Mouse (Mus musculus): ENCODE measurements around the gene Map1lc3b. TPM values are rescaled to one million over a fixed set of nuclear protein-coding genes. Genes with fewer than 3 reads are reported as not detected.
"Not testable (repeated sequence)": the region's sequence is repeated elsewhere in the genome, so short reads cannot be mapped to it uniquely, and the experiment has no call there.

Map1lc3b gene
- polyA plus RNA-seq, 1 experiment from 2014 or later: 206 TPM

- H3K36me3 ChIP-seq: peaks cover 27% of the 10 kb centered on the region
- H3K27ac ChIP-seq (replicated peaks): peak overlapping the region; percentile 75
- WGBS: 11% methylated on average over 20 of the region's 20 CpGs
- peak overlapping the region; percentile 75 for H3K9ac ChIP-seq
- H3K27me3 ChIP-seq: no peaks in the 10 kb centered on the region
- peak overlapping the region; percentile 93 for H3K4me3 ChIP-seq (replicated peaks)
- ATAC-seq (ENCODE audit: insufficient number of reproducible peaks, low FRiP score, low TSS enrichment, low read depth): no peak
- H3K4me2 ChIP-seq (replicated peaks): peak overlapping the region; percentile 88
- peaks cover 30% of the 10 kb centered on the region for H3K4me1 ChIP-seq
- H3K9me3 ChIP-seq (replicated peaks): no peaks in the 10 kb centered on the region
Observed at GRCm38 (mm10) chr8:121591178-121592066, 1.3 kb downstream of the Map1lc3b start.

GRCm38 (mm10) chr8:121593293-121593692, 3.1 kb downstream of the Map1lc3b start:
- H3K36me3 ChIP-seq: peaks cover 42% of the 10 kb centered on the region
- no peak overlapping the region for H3K4me2 ChIP-seq (replicated peaks)
- no peak overlapping the region for H3K27ac ChIP-seq (replicated peaks)
- H3K27me3 ChIP-seq: no peaks in the 10 kb centered on the region
- H3K4me1 ChIP-seq: peaks cover 30% of the 10 kb centered on the region
- ATAC-seq (ENCODE audit: insufficient number of reproducible peaks, low FRiP score, low TSS enrichment, low read depth): no peak
- H3K9ac ChIP-seq: no peak overlapping the region
- H3K9me3 ChIP-seq (replicated peaks): no peaks in the 10 kb centered on the region
- no peak overlapping the region for H3K4me3 ChIP-seq (replicated peaks)
- 90% methylated on average over 5 of the region's 5 CpGs for WGBS

GRCm38 (mm10) chr8:121593983-121594382, 3.8 kb downstream of the Map1lc3b start:
- no peak overlapping the region for H3K4me2 ChIP-seq (replicated peaks)
- peaks cover 30% of the 10 kb centered on the region for H3K4me1 ChIP-seq
- no peaks in the 10 kb centered on the region for H3K9me3 ChIP-seq (replicated peaks)
- peaks cover 42% of the 10 kb centered on the region for H3K36me3 ChIP-seq
- H3K4me3 ChIP-seq (replicated peaks): no peak overlapping the region
- H3K27me3 ChIP-seq: no peaks in the 10 kb centered on the region
- 65% methylated on average over 9 of the region's 9 CpGs for WGBS
- H3K9ac ChIP-seq: no peak overlapping the region
- H3K27ac ChIP-seq (replicated peaks): no peak overlapping the region
- ATAC-seq (ENCODE audit: insufficient number of reproducible peaks, low FRiP score, low TSS enrichment, low read depth): no peak

GRCm38 (mm10) chr8:121597492-121597891, 7.3 kb downstream of the Map1lc3b start:
- H3K4me3 ChIP-seq (replicated peaks); H3K4me1 ChIP-seq; H3K9ac ChIP-seq; H3K27ac ChIP-seq (replicated peaks); H3K9me3 ChIP-seq (replicated peaks); H3K4me2 ChIP-seq (replicated peaks); ATAC-seq (ENCODE audit: insufficient number of reproducible peaks, low FRiP score, low TSS enrichment, low read depth); H3K27me3 ChIP-seq: not testable (repeated sequence)
- peaks cover 75% of the 10 kb centered on the region for H3K36me3 ChIP-seq
- WGBS: 73% methylated on average over 2 of the region's 2 CpGs

- peaks cover 82% of the 10 kb centered on the region for H3K36me3 ChIP-seq
- peaks cover 5% of the 10 kb centered on the region; the same call in 1 of the 2 replicates for H3K4me1 ChIP-seq
- H3K27me3 ChIP-seq: no peaks in the 10 kb centered on the region
- H3K4me2 ChIP-seq (replicated peaks): no peak overlapping the region
- H3K9me3 ChIP-seq (replicated peaks): no peaks in the 10 kb centered on the region
- H3K4me3 ChIP-seq (replicated peaks): no peak overlapping the region
- no peak overlapping the region for H3K9ac ChIP-seq
- ATAC-seq (ENCODE audit: insufficient number of reproducible peaks, low FRiP score, low TSS enrichment, low read depth): no peak
- H3K27ac ChIP-seq (replicated peaks): no peak overlapping the region
- 88% methylated on average over 7 of the region's 7 CpGs for WGBS
Observed at GRCm38 (mm10) chr8:121598190-121598589, 8.0 kb downstream of the Map1lc3b start.

- Histone ChIP-seq H3K4me1 (no peaks in the 10 kb centered on the region), H3K9ac (no peak overlapping the region), H3K27ac (replicated peaks) (no peak overlapping the region), H3K9me3 (replicated peaks) (no peaks in the 10 kb centered on the region), H3K4me3 (replicated peaks) (no peak overlapping the region), H3K4me2 (replicated peaks) (no peak overlapping the region), H3K36me3 (peaks cover 82% of the 10 kb centered on the region), H3K27me3 (no peaks in the 10 kb centered on the region)
- 28% methylated on average over 7 of the region's 7 CpGs for WGBS
- ATAC-seq (ENCODE audit: insufficient number of reproducible peaks, low FRiP score, low TSS enrichment, low read depth): peak; percentile 61; the same call in 1 of the 2 replicates
Observed at GRCm38 (mm10) chr8:121598892-121599291, 8.7 kb downstream of the Map1lc3b start.

- Histone ChIP-seq H3K27me3 (no peaks in the 10 kb centered on the region), H3K4me2 (replicated peaks) (no peak overlapping the region), H3K9me3 (replicated peaks) (no peaks in the 10 kb centered on the region), H3K27ac (replicated peaks) (no peak overlapping the region), H3K9ac (no peak overlapping the region), H3K4me3 (replicated peaks) (no peak overlapping the region), H3K4me1 (no peaks in the 10 kb centered on the region), H3K36me3 (peaks cover 82% of the 10 kb centered on the region)
- WGBS: 86% methylated on average over 14 of the region's 14 CpGs
- no peak for ATAC-seq (ENCODE audit: insufficient number of reproducible peaks, low FRiP score, low TSS enrichment, low read depth)
Observed at GRCm38 (mm10) chr8:121599842-121600241, 9.7 kb downstream of the Map1lc3b start.

- Histone ChIP-seq H3K27me3 (no peaks in the 10 kb centered on the region), H3K4me2 (replicated peaks) (no peak overlapping the region), H3K27ac (replicated peaks) (no peak overlapping the region), H3K9me3 (replicated peaks) (no peaks in the 10 kb centered on the region), H3K36me3 (peaks cover 88% of the 10 kb centered on the region), H3K9ac (no peak overlapping the region), H3K4me3 (replicated peaks) (no peak overlapping the region), H3K4me1 (no peaks in the 10 kb centered on the region)
- ATAC-seq (ENCODE audit: insufficient number of reproducible peaks, low FRiP score, low TSS enrichment, low read depth): no peak
- WGBS: 91% methylated on average over 12 of the region's 12 CpGs
Observed at GRCm38 (mm10) chr8:121602411-121602810, 12.2 kb downstream of the Map1lc3b start.

- Histone ChIP-seq H3K4me3 (replicated peaks) (no peak overlapping the region), H3K27me3 (no peaks in the 10 kb centered on the region), H3K4me1 (no peaks in the 10 kb centered on the region), H3K9ac (no peak overlapping the region), H3K9me3 (replicated peaks) (no peaks in the 10 kb centered on the region), H3K36me3 (peaks cover 88% of the 10 kb centered on the region), H3K4me2 (replicated peaks) (no peak overlapping the region), H3K27ac (replicated peaks) (no peak overlapping the region)
- ATAC-seq (ENCODE audit: insufficient number of reproducible peaks, low FRiP score, low TSS enrichment, low read depth): no peak; the same call in 1 of the 2 replicates
- WGBS: 22% methylated on average over 3 of the region's 3 CpGs
Observed at GRCm38 (mm10) chr8:121602860-121603259, 12.7 kb downstream of the Map1lc3b start.

- no peak overlapping the region for H3K9ac ChIP-seq
- H3K4me2 ChIP-seq (replicated peaks): no peak overlapping the region
- H3K27ac ChIP-seq (replicated peaks): no peak overlapping the region
- no peaks in the 10 kb centered on the region for H3K9me3 ChIP-seq (replicated peaks)
- H3K36me3 ChIP-seq: peaks cover 93% of the 10 kb centered on the region
- ATAC-seq (ENCODE audit: insufficient number of reproducible peaks, low FRiP score, low TSS enrichment, low read depth): no peak
- H3K4me3 ChIP-seq (replicated peaks): no peak overlapping the region
- no peaks in the 10 kb centered on the region for H3K4me1 ChIP-seq
- H3K27me3 ChIP-seq: no peaks in the 10 kb centered on the region
- 88% methylated on average over 12 of the region's 12 CpGs for WGBS
Observed at GRCm38 (mm10) chr8:121603801-121604200, 13.6 kb downstream of the Map1lc3b start.

GRCm38 (mm10) chr8:121607661-121608060, 17.5 kb downstream of the Map1lc3b start:
- 92% methylated on average over 5 of the region's 5 CpGs for WGBS
- ATAC-seq (ENCODE audit: insufficient number of reproducible peaks, low FRiP score, low TSS enrichment, low read depth): no peak
- Histone ChIP-seq H3K9ac (no peak overlapping the region), H3K4me1 (no peaks in the 10 kb centered on the region), H3K27me3 (no peaks in the 10 kb centered on the region), H3K36me3 (peaks cover 85% of the 10 kb centered on the region), H3K9me3 (replicated peaks) (no peaks in the 10 kb centered on the region), H3K4me3 (replicated peaks) (no peak overlapping the region), H3K4me2 (replicated peaks) (no peak overlapping the region), H3K27ac (replicated peaks) (no peak overlapping the region)

GRCm38 (mm10) chr8:121609251-121609650, 19.1 kb downstream of the Map1lc3b start:
- Histone ChIP-seq H3K9me3 (replicated peaks) (no peaks in the 10 kb centered on the region), H3K36me3 (peaks cover 73% of the 10 kb centered on the region), H3K4me1 (no peaks in the 10 kb centered on the region), H3K27me3 (no peaks in the 10 kb centered on the region), H3K4me2 (replicated peaks) (no peak overlapping the region), H3K9ac (no peak overlapping the region), H3K4me3 (replicated peaks) (no peak overlapping the region), H3K27ac (replicated peaks) (no peak overlapping the region)
- no peak for ATAC-seq (ENCODE audit: insufficient number of reproducible peaks, low FRiP score, low TSS enrichment, low read depth)
- WGBS: 89% methylated on average over 15 of the region's 15 CpGs

Data from embryonic facial prominence, embryonic 15.5 days (tissue).